Mouse (Mus musculus) heart, postnatal 0 days (tissue): Measurements from ENCODE around the gene Fxyd2. TPM values are rescaled to one million over a fixed set of nuclear protein-coding genes. Genes with fewer than 3 reads are reported as not detected.

Source experiments
- ATAC-seq: fragments of 200-750 bp; cut with Nextera tagmentation; 2 replicates; pipeline ENCODE4 v1.8.0; 2017; ENCODE audit warnings: low read depth, moderate number of reproducible peaks, moderate library complexity; ENCODE audit not compliant: insufficient read depth
- DNase-seq: peaks from one replicate; pipeline ENCODE4 v3.0.0-alpha.2; 2016; ENCODE audit warnings: low spot score
- H3K27ac ChIP-seq: fragments of 300-500 bp; sonication (generic); 2 replicates; pipeline ENCODE4 v1.5.1; 2014; ENCODE audit warnings: low read depth, mild to moderate bottlenecking
- H3K27me3 ChIP-seq: fragments of 300-500 bp; sonication (generic); 2 replicates; pipeline ENCODE4 v1.6.1; 2014; ENCODE audit warnings: low read length, mixed read lengths; ENCODE audit not compliant: control insufficient read depth, insufficient read depth
- H3K36me3 ChIP-seq: fragments of 300-500 bp; sonication (generic); replicated peaks from 2 replicates; pipeline ENCODE4 v1.6.1; 2014; ENCODE audit warnings: low read length, mixed read lengths; ENCODE audit not compliant: control insufficient read depth, insufficient read depth
- H3K4me1 ChIP-seq: fragments of 300-500 bp; sonication (generic); 2 replicates; pipeline ENCODE4 v1.6.1; 2014; ENCODE audit warnings: antibody characterized with exemption; ENCODE audit not compliant: control insufficient read depth, insufficient read depth
- H3K4me2 ChIP-seq: fragments of 300-500 bp; sonication (generic); 2 replicates; pipeline ENCODE4 v1.6.1; 2014; ENCODE audit warnings: low read depth, mild to moderate bottlenecking, low read length, moderate library complexity
- H3K4me3 ChIP-seq: fragments of 300-500 bp; sonication (generic); 2 replicates; pipeline ENCODE4 v1.5.1; 2014; ENCODE audit warnings: low read depth, low read length
- H3K9ac ChIP-seq: fragments of 300-500 bp; sonication (generic); replicated peaks from 2 replicates; pipeline ENCODE4 v1.6.1; 2014; ENCODE audit warnings: low read depth, low read length, mixed read lengths
- H3K9me3 ChIP-seq: fragments of 300-500 bp; sonication (generic); replicated peaks from 2 replicates; pipeline ENCODE4 v1.6.1; 2016; ENCODE audit warnings: low read length; ENCODE audit not compliant: control insufficient read depth
- CTCF ChIP-seq: IDR thresholded peaks from 2 replicates; pipeline ENCODE4 v1.5.1; 2016; ENCODE audit warnings: antibody characterized with exemption, control low read depth, low read depth
- EP300 ChIP-seq: IDR thresholded peaks from 2 replicates; pipeline ENCODE4 v1.6.1; 2016; ENCODE audit warnings: antibody characterized with exemption, low read depth
- WGBS: fragments of 180-500 bp; shearing (Covaris S2); extraction: QIAGEN DNeasy Blood & Tissue Kit; methylation state at CpG from one replicate; pipeline ENCODE4 v1.1.7; 2014; 5-methylcytosine and 5-hydroxymethylcytosine counted together
- polyA plus RNA-seq: library from polyadenylated mRNA; unstranded; fragments of >200 nt; fragmentation: Nextera tagmentation; extraction: Ambion mirVana; gene quantifications from 2 replicates; pipeline ENCODE4 v1.2.1, GENCODE M21; 2015
- total RNA-seq: library from RNA; depleted of rRNA; stranded (reverse); fragments of >200 nt; gene quantifications from 2 replicates; pipeline ENCODE4 v1.2.3, GENCODE M21; 2014; ENCODE audit warnings: low replicate concordance

Gene Fxyd2
- total and polyA plus RNA-seq, 2 experiments from 2014 or later, result 0.71 TPM; not detected in 1

DNA sequence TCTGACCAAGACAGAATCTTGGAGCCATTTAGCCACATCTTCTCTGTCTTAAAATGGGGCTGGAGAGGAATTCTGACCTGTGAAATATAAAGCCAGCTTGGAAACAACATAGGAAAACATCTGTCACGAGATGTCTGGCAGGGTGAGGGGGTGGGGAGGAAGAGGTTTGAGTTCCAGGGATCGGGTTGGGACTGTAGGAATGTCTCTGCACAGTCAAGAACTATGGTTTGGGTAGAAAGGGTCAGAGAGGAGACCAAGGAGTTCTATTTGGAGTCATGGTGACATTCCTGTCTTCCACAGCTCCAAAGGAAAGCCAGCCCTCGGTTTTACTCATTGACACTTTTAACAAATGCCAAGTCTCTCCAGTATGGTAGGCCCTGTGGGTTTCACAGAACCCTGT is 25.6 kb upstream of the Fxyd2 start:
- peaks cover 7% of the 10 kb centered on the region; the same call in 1 of the 2 replicates for H3K4me1 ChIP-seq
- no peak overlapping the region for H3K4me3 ChIP-seq
- DNase-seq, result no peak
- H3K9me3 ChIP-seq, result no peaks in the 10 kb centered on the region
- H3K27me3 ChIP-seq, result peaks cover 18% of the 10 kb centered on the region; the same call in 1 of the 2 replicates
- H3K27ac ChIP-seq, result no peak overlapping the region
- no peak for ATAC-seq
- WGBS, result 46% methylated on average over 3 of the region's 3 CpGs
- H3K36me3 ChIP-seq, result no peaks in the 10 kb centered on the region
- H3K4me2 ChIP-seq, result no peak overlapping the region
- H3K9ac ChIP-seq, result no peak overlapping the region
- no peak for TF ChIP-seq CTCF
- no peak for TF ChIP-seq EP300

- no peak for DNase-seq
Observed at GRCm38 (mm10) chr9:45374988-45375502, 24.4 kb upstream of the Fxyd2 start.

GRCm38 (mm10) chr9:45376427-45376826 is 23.0 kb upstream of the Fxyd2 start:
- H3K9me3 ChIP-seq, result no peaks in the 10 kb centered on the region
- ATAC-seq, result no peak
- no peak for DNase-seq
- no peaks in the 10 kb centered on the region for H3K4me1 ChIP-seq
- H3K27ac ChIP-seq, result no peak overlapping the region
- no peak overlapping the region for H3K4me3 ChIP-seq
- TF ChIP-seq EP300 (no peak), CTCF (no peak)
- H3K4me2 ChIP-seq, result no peak overlapping the region
- 39% methylated on average over 4 of the region's 4 CpGs for WGBS
- no peaks in the 10 kb centered on the region for H3K27me3 ChIP-seq
- H3K36me3 ChIP-seq, result no peaks in the 10 kb centered on the region
- H3K9ac ChIP-seq, result no peak overlapping the region

More at GRCm38 (mm10) chr9:45374988-45375502, 24.4 kb upstream of the Fxyd2 start:
- H3K27ac ChIP-seq, result no peak overlapping the region
- no peaks in the 10 kb centered on the region for H3K36me3 ChIP-seq
- H3K9me3 ChIP-seq, result no peaks in the 10 kb centered on the region
- TF ChIP-seq EP300 (no peak), CTCF (no peak)
- 70% methylated on average over 6 of the region's 6 CpGs for WGBS
- no peak overlapping the region for H3K4me3 ChIP-seq
- H3K9ac ChIP-seq, result no peak overlapping the region
- H3K4me2 ChIP-seq, result no peak overlapping the region
- peaks cover 11% of the 10 kb centered on the region; the same call in 1 of the 2 replicates for H3K27me3 ChIP-seq
- H3K4me1 ChIP-seq, result peaks cover 3% of the 10 kb centered on the region; the same call in 1 of the 2 replicates
- no peak for ATAC-seq

- DNase-seq, result no peak
- H3K4me2 ChIP-seq, result no peak overlapping the region
- ATAC-seq, result no peak
- no peak overlapping the region for H3K9ac ChIP-seq
- H3K4me3 ChIP-seq, result no peak overlapping the region
- no peak for TF ChIP-seq EP300
- TF ChIP-seq CTCF, result no peak
- no peaks in the 10 kb centered on the region for H3K36me3 ChIP-seq
- no peak overlapping the region for H3K27ac ChIP-seq
- no peaks in the 10 kb centered on the region for H3K9me3 ChIP-seq
- 73% methylated on average over 2 of the region's 2 CpGs for WGBS
- no peaks in the 10 kb centered on the region for H3K27me3 ChIP-seq
- H3K4me1 ChIP-seq, result no peaks in the 10 kb centered on the region
Observed at GRCm38 (mm10) chr9:45376883-45377282, 22.6 kb upstream of the Fxyd2 start.

- H3K4me3 ChIP-seq, result no peak overlapping the region
- no peak overlapping the region for H3K9ac ChIP-seq
- WGBS, result 60% methylated on average over 10 of the region's 10 CpGs
Observed at GRCm38 (mm10) chr9:45380411-45381251, 18.8 kb upstream of the Fxyd2 start.

More at GRCm38 (mm10) chr9:45380411-45381251, 18.8 kb upstream of the Fxyd2 start:
- ATAC-seq (no peak), DNase-seq (no peak)
- TF ChIP-seq EP300 (no peak), CTCF (no peak)
- H3K27ac ChIP-seq, result no peak overlapping the region
- H3K9me3 ChIP-seq, result no peaks in the 10 kb centered on the region
- no peaks in the 10 kb centered on the region for H3K4me1 ChIP-seq
- no peaks in the 10 kb centered on the region for H3K27me3 ChIP-seq
- no peaks in the 10 kb centered on the region for H3K36me3 ChIP-seq
- H3K4me2 ChIP-seq, result no peak overlapping the region
